Mouse (Mus musculus) lung, adult 2 months (tissue): Measurements from ENCODE around the gene Foxj2.

Source experiments
- CTCF ChIP-seq: fragments of 200-500 bp; IDR thresholded peaks from 2 replicates; pipeline ENCODE4 v1.5.1; 2011; ENCODE audit warnings: mild to moderate bottlenecking, low read length, control low read depth; ENCODE audit not compliant: insufficient read depth
- POLR2A ChIP-seq: fragments of 200-500 bp; IDR thresholded peaks from 2 replicates; pipeline ENCODE4 v1.6.1; 2011; ENCODE audit warnings: low read depth, mild to moderate bottlenecking, control low read depth, low read length, borderline replicate concordance; ENCODE audit errors: extremely low read depth

GRCm38 (mm10) chr6:122828086-122828485 lies 8.4 kb downstream of the Foxj2 start:
- no peak for TF ChIP-seq POLR2A
- TF ChIP-seq CTCF = peak; percentile 11; the same call in 1 of the 2 replicates
